Mouse (Mus musculus) CH12.LX (cell line): ENCODE data around the gene Adamts15.

ENCODE experiments used
- CHD2 ChIP-seq: IDR thresholded peaks from 2 replicates; pipeline ENCODE4 v1.6.1; 2011; ENCODE audit warnings: low read length, improper control_type of control experiment
- CTCF ChIP-seq, 2 experiments: IDR thresholded peaks in 1 of 2; conservative IDR thresholded peaks in 1 of 2; 2 replicates each; pipeline ENCODE4 v1.5.1; 2011 to 2012; ENCODE audit warnings: low read depth in 2 of 2, low read length in 2 of 2, improper control_type of control experiment in 1 of 2, inconsistent platforms in 1 of 2, mild to moderate bottlenecking in 1 of 2, moderate library complexity in 1 of 2
- EP300 ChIP-seq: IDR thresholded peaks from 2 replicates; pipeline ENCODE4 v1.6.1; 2011; ENCODE audit warnings: low read length, improper control_type of control experiment
- ETS1 ChIP-seq: conservative IDR thresholded peaks from 2 replicates; pipeline ENCODE4 v1.6.1; 2012; ENCODE audit warnings: low read depth, mild to moderate bottlenecking, inconsistent platforms, low read length, improper control_type of control experiment, moderate library complexity
- NELFE ChIP-seq: IDR thresholded peaks from 2 replicates; pipeline ENCODE4 v1.6.1; 2011; ENCODE audit warnings: low read depth, low read length, improper control_type of control experiment
- POLR2A ChIP-seq: IDR thresholded peaks from 2 replicates; pipeline ENCODE4 v1.6.1; 2011; ENCODE audit warnings: low read depth, mild to moderate bottlenecking, improper control_type of control experiment, low read length
- SIN3A ChIP-seq: IDR thresholded peaks from 2 replicates; pipeline ENCODE4 v1.6.1; 2012; ENCODE audit warnings: low read length, improper control_type of control experiment, inconsistent platforms
- TBP ChIP-seq: conservative IDR thresholded peaks from 2 replicates; pipeline ENCODE4 v1.6.1; 2011; ENCODE audit warnings: low read depth, low read length, improper control_type of control experiment

- TF ChIP-seq CTCF (conservative IDR thresholded peaks at IDR 0.05 in 1 of 2, IDR thresholded peaks at IDR 0.05 in 1 of 2; ENCODE audit: low read depth in 2 of 2, low read length in 2 of 2), result no peak
- TF ChIP-seq SIN3A, result no peak
- no peak for TF ChIP-seq NELFE
- no peak for TF ChIP-seq POLR2A
- TF ChIP-seq EP300, result no peak
- no peak for TF ChIP-seq ETS1
- no peak for TF ChIP-seq TBP
- TF ChIP-seq CHD2, result no peak
Observed at GRCm38 (mm10) chr9:30902152-30902551, 20.1 kb downstream of the Adamts15 start.
